Mouse (Mus musculus) cerebellum, adult 2 months (tissue): Measurements from ENCODE around the gene Gm13696. TPM values are rescaled to one million over a fixed set of nuclear protein-coding genes. Genes with fewer than 3 reads are reported as not detected.
"Not testable (repeated sequence)": the region's sequence is repeated elsewhere in the genome, so short reads cannot be mapped to it uniquely, and the experiment has no call there.

Source experiments
- DNase-seq, 2 experiments: peaks; one replicate each; pipeline ENCODE4 v3.0.0; 2021
- H3K27ac ChIP-seq: fragments of 200-500 bp; 2 replicates; pipeline ENCODE4 v1.5.1; 2012; ENCODE audit warnings: low read length, control low read depth, inconsistent platforms; ENCODE audit not compliant: insufficient read depth
- H3K27me3 ChIP-seq: fragments of 200-500 bp; 2 replicates; pipeline ENCODE4 v1.6.1; 2012; ENCODE audit warnings: inconsistent platforms, mild to moderate bottlenecking, low read length, moderate library complexity; ENCODE audit not compliant: control insufficient read depth, insufficient read depth
- H3K4me1 ChIP-seq: fragments of 200-500 bp; 2 replicates; pipeline ENCODE4 v1.6.1; 2011; ENCODE audit warnings: low read length; ENCODE audit not compliant: control insufficient read depth, insufficient read depth
- H3K4me3 ChIP-seq: fragments of 200-500 bp; replicated peaks from 2 replicates; pipeline ENCODE3; 2011; ENCODE audit warnings: mild to moderate bottlenecking, low read depth, low read length, control low read depth; ENCODE audit not compliant: insufficient read depth
- CTCF ChIP-seq: fragments of 200-500 bp; IDR thresholded peaks from 2 replicates; pipeline ENCODE4 v1.5.1; 2011; ENCODE audit warnings: low read depth, mild to moderate bottlenecking, control low read depth, low read length, moderate library complexity, borderline replicate concordance; ENCODE audit not compliant: insufficient read depth
- POLR2A ChIP-seq: fragments of 200-500 bp; IDR thresholded peaks from 2 replicates; pipeline ENCODE4 v1.6.1; 2011; ENCODE audit warnings: low read length, control low read depth, borderline replicate concordance; ENCODE audit not compliant: insufficient read depth
- WGBS: fragments of 180-500 bp; shearing (Covaris S2); methylation state at CpG from one replicate; pipeline ENCODE4 v1.1.7; 2018; 5-methylcytosine and 5-hydroxymethylcytosine counted together
- polyA plus RNA-seq: library from polyadenylated mRNA; depleted of rRNA; stranded (reverse); fragments of >200 nt; gene quantifications from 2 replicates; pipeline ENCODE4 v1.2.3, GENCODE M21; 2012

Gm13696 gene
- polyA plus RNA-seq, 1 experiment, result not detected

DNA sequence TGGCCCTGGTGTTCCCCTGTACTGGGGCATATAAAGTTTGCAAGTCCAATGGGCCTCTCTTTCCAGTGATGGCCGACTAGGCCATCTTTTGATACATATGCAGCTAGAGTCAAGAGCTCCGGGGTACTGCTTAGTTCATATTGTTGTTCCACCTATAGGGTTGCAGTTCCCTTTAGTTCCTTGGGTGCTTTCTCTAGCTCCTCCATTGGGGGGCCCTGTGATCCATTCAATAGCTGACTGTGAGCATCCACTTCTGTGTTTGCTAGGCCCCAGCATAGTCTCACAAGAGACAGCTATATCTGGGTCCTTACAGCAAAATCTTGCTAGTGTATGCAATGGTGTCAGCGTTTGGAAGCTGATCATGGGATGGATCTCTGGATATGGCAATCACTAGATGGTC is 21.6 kb downstream of the Gm13696 start:
- H3K4me1 ChIP-seq, H3K27me3 ChIP-seq, H3K4me3 ChIP-seq, DNase-seq, H3K27ac ChIP-seq: not testable (repeated sequence)
- 90% methylated on average over 2 of the region's 3 CpGs for WGBS

DNA sequence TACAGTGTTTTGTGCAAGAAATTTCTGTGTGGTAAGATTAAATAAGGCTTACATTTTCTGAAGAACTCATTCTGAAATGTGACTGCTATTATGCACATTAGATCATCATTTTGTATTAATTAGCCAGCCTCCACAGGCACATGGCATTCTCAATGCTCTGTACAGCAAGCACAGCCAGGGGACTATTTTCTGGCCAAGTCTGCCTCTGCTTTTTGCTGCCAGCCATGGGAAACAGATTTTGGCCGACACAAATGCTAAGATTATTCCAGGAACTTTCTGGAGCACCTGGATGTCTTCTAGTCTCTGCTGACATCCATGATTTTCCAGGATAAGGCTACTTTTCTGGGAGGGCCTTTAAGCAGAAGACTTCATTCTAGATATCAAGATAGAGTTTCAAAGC is 36.0 kb downstream of the Gm13696 start:
- 5% methylated on average over 1 of the region's 1 CpGs for WGBS
- H3K4me1 ChIP-seq, result no peaks in the 10 kb centered on the region
- H3K4me3 ChIP-seq, result no peak overlapping the region
- H3K27me3 ChIP-seq, result no peaks in the 10 kb centered on the region
- TF ChIP-seq POLR2A (no peak), CTCF (no peak)
- DNase-seq, result no peak
- H3K27ac ChIP-seq, result no peak overlapping the region

DNA sequence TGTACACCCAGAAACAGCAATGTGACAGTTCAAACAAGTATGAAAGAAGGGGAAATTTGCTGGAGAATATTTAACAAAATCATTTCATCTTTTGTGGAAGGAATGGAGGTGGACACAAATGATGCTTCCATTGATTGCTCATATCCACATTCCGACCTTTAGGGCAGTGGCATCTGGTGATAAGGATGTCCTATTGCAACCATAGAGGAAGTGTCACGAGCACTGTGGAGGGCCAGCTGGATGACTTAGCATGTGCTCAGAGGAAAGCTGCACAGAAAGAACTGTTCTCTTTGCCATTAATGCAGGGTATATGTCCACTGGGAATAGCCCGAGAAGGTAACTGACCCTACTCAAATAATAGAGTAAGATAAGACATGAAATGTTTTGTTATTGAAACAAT is 36.9 kb downstream of the Gm13696 start:
- 78% methylated on average over 3 of the region's 3 CpGs for WGBS
- H3K27ac ChIP-seq, result no peak overlapping the region
- H3K4me3 ChIP-seq, result no peak overlapping the region
- DNase-seq, result no peak
- TF ChIP-seq CTCF, result no peak
- TF ChIP-seq POLR2A, result no peak
- no peaks in the 10 kb centered on the region for H3K4me1 ChIP-seq
- no peaks in the 10 kb centered on the region for H3K27me3 ChIP-seq

DNA sequence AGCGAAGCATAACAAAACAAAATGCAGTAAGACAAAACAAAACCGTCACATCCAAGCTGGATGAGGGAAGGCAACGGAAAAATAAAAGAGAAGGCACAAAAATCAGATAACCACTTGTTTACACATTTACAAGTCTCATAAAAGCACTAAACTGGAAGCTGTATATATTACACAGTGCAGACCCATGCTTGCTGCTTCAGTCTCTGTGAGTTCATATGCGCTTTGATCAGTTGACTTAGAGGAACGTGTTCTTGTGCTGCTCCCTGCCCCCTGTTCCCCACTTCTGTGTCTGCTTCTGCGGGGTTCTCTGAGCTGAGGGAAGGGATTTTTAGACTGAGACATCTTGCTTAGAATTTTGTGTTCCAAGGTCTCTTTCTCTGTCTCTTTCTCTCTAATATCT is 41.6 kb downstream of the Gm13696 start:
- no peak for TF ChIP-seq POLR2A
- TF ChIP-seq CTCF, result no peak
- 82% methylated on average over 6 of the region's 6 CpGs for WGBS
- no peaks in the 10 kb centered on the region for H3K4me1 ChIP-seq
- H3K4me3 ChIP-seq, result no peak overlapping the region
- H3K27me3 ChIP-seq, result no peaks in the 10 kb centered on the region
- no peak overlapping the region for H3K27ac ChIP-seq
- DNase-seq, result no peak

DNA sequence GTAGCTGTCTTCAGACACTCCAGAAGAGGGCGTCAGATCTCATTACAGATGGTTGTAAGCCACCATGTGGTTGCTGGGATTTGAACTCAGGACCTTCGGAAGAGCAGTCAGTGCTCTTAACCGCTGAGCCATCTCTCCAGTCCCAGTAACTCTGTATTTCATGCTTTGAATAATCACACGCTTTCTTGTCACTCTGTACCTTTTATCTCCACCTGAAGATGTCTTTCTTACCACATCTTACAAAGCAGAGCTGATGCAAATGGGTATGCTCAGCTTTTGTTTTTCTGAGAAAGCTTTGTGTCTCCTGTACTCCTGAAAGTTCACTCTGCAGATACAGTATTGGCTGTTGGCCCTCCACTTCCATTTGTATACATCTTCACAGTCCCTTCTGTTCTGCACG is 43.4 kb downstream of the Gm13696 start:
- H3K27ac ChIP-seq, H3K4me1 ChIP-seq, DNase-seq, H3K4me3 ChIP-seq, H3K27me3 ChIP-seq: not testable (repeated sequence)
- WGBS, result 76% methylated on average over 5 of the region's 5 CpGs

DNA sequence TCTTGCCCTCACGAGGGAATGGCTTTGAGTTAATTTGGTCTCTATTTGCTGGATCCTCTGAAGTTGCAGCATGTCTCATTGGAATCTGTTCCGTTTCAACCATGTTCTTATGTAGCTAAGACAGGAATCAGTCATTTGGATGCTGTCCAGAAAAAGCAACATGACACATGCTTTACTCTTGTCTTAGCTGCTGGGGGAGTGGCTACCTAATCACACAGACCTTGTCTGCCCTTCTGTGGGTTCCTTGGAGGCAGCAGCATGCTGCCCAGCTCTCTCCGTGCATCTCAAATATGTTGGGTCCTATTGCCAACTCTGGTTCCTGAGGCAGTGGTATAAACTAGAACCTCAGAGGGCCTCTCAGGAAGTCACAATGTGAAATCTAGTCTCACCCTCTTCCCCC is 45.4 kb downstream of the Gm13696 start:
- no peaks in the 10 kb centered on the region for H3K4me1 ChIP-seq
- no peak for DNase-seq
- TF ChIP-seq CTCF (no peak), POLR2A (no peak)
- 29% methylated on average over 3 of the region's 3 CpGs for WGBS
- no peak overlapping the region for H3K27ac ChIP-seq
- no peaks in the 10 kb centered on the region for H3K27me3 ChIP-seq
- H3K4me3 ChIP-seq, result no peak overlapping the region

DNA sequence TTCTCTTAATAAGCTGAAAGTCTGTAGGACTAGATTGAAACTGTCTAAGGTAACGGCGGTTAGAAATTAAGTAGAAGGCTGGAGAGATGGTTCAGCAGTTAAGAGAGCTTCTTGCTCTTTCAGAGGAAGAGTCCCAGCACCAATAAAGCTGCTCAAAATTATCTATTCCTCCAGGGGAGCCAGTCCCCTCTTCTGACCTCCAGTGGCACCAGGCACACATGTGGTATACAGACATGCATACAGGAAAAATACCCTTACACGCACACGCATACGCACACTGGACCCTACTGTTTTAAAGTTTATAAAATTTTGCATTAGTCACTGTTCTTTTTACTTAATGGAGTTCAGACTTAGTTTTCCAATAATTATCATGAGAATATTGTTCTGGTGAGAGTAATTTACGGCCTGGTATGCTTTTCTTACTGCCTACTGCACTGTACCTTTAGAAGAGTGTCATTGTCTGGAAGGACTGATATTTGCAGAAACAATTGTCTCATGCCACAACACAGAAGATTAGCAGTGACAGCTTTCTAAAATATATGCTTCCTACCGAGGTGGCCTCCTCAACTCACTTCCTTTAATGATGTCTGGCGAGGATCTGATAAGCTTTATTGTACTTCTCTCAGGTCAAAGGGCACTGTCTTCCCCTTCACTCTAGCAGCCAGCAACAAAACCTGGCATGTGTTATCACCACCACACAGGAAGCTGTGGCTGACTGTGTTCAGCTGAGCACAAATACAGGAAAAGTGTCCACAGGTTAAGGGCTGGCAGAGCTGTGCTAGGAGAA is 46.8 kb downstream of the Gm13696 start:
- Histone ChIP-seq H3K4me3 (no peak overlapping the region), H3K27ac (no peak overlapping the region), H3K4me1 (no peaks in the 10 kb centered on the region), H3K27me3 (no peaks in the 10 kb centered on the region)
- WGBS, result 87% methylated on average over 8 of the region's 8 CpGs
- no peak for TF ChIP-seq CTCF
- no peak for TF ChIP-seq POLR2A
- no peak for DNase-seq

DNA sequence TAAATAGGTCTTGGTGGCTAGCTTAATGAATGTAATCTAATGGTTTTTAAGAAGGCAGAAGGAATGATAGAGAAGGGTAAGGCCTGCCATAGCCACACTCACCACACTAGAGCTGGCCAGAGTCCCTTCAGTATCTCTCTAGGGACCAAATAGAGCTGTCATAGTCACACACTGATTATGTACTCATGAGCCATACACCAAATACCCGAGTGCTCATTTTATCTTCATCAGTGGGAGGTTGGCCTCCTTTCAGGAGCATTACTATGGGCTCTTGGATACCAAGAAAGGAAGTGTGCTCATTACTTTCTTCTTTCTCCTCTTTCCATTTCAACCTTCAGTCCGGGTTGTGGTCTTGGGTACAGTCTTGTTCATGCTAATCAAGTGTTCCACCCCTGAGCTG is 49.0 kb downstream of the Gm13696 start:
- Histone ChIP-seq H3K27me3 (no peaks in the 10 kb centered on the region), H3K4me1 (no peaks in the 10 kb centered on the region), H3K27ac (no peak overlapping the region), H3K4me3 (no peak overlapping the region)
- 31% methylated on average over 2 of the region's 2 CpGs for WGBS
- no peak for DNase-seq
- TF ChIP-seq POLR2A (no peak), CTCF (no peak)
